Mouse (Mus musculus) intestine, embryonic 16.5 days (tissue): ENCODE measurements at regions not wholly inside any gene's neighbourhood (a gene's known extent, or its start where the extent isn't known, plus 50 kb on each side); places are given as distances from the start of the nearest gene placed in this dataset.

Experiments used
- ATAC-seq: fragments of 200-750 bp; cut with Nextera tagmentation; 2 replicates; pipeline ENCODE4 v1.8.0; 2017; ENCODE audit warnings: moderate TSS enrichment, moderate library complexity
- H3K27ac ChIP-seq: fragments of 300-500 bp; sonication (generic); 2 replicates; pipeline ENCODE4 v1.5.1; 2014; ENCODE audit warnings: mild to moderate bottlenecking, low read length
- H3K27me3 ChIP-seq: fragments of 300-500 bp; sonication (generic); replicated peaks from 2 replicates; pipeline ENCODE4 v1.6.1; 2014; ENCODE audit warnings: low read length, control low read depth, mixed read lengths; ENCODE audit not compliant: control insufficient read depth, insufficient read depth
- H3K36me3 ChIP-seq: fragments of 300-500 bp; sonication (generic); 2 replicates; pipeline ENCODE4 v1.6.1; 2014; ENCODE audit warnings: low read length, control low read depth; ENCODE audit not compliant: control insufficient read depth, insufficient read depth
- H3K4me1 ChIP-seq: fragments of 300-500 bp; sonication (generic); 2 replicates; pipeline ENCODE4 v1.6.1; 2014; ENCODE audit warnings: low read length, control low read depth, mixed read lengths; ENCODE audit not compliant: control insufficient read depth, insufficient read depth
- H3K4me2 ChIP-seq: fragments of 300-500 bp; sonication (generic); 2 replicates; pipeline ENCODE4 v1.6.1; 2014; ENCODE audit warnings: low read depth, low read length, control low read depth
- H3K4me3 ChIP-seq: fragments of 300-500 bp; sonication (generic); 2 replicates; pipeline ENCODE4 v1.5.1; 2014; ENCODE audit warnings: mild to moderate bottlenecking, low read length
- H3K9ac ChIP-seq: fragments of 300-500 bp; sonication (generic); 2 replicates; pipeline ENCODE4 v1.6.1; 2014; ENCODE audit warnings: low read depth, low read length
- H3K9me3 ChIP-seq: fragments of 300-500 bp; sonication (generic); 2 replicates; pipeline ENCODE4 v1.6.1; 2016; ENCODE audit warnings: low read length, control low read depth; ENCODE audit not compliant: control insufficient read depth
- WGBS: fragments of 180-500 bp; shearing (Covaris S2); extraction: QIAGEN DNeasy Blood & Tissue Kit; methylation state at CpG from one replicate; pipeline ENCODE4 v1.1.7; 2014; 5-methylcytosine and 5-hydroxymethylcytosine counted together

GRCm38 (mm10) chr6:106946227-106946927 lies 146.5 kb upstream of the Crbn start:
- Histone ChIP-seq H3K9ac (no peak overlapping the region), H3K9me3 (no peaks in the 10 kb centered on the region), H3K4me3 (no peak overlapping the region), H3K4me2 (no peak overlapping the region), H3K27me3 (no peaks in the 10 kb centered on the region), H3K36me3 (no peaks in the 10 kb centered on the region), H3K27ac (no peak overlapping the region), H3K4me1 (no peaks in the 10 kb centered on the region)
- ATAC-seq, result peak; percentile 80
- WGBS, result 43% methylated on average over 3 of the region's 3 CpGs

DNA sequence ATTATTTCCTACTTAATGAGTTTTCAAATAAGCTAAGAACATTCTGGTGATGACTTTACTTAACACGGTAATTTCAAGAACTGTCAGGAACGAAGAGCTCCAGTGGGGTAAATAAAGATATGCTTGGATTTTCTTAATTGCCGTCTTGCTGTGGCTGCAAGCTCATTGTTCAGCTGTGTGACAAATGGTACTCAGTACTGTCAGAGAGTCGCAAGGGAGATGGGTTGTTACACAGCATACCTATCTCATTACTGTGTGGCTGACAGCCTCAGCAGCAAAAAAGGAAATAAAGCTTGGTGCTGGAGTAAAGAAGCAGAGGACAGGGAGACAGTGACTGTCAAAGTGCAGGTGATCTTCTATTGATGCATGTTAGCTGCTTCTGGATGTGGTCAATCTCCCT lies 151.0 kb upstream of the Crbn start:
- H3K4me1 ChIP-seq, result no peaks in the 10 kb centered on the region
- no peak overlapping the region for H3K4me2 ChIP-seq
- no peaks in the 10 kb centered on the region for H3K27me3 ChIP-seq
- no peaks in the 10 kb centered on the region for H3K9me3 ChIP-seq
- WGBS, result 68% methylated on average over 4 of the region's 4 CpGs
- H3K9ac ChIP-seq, result no peak overlapping the region
- no peaks in the 10 kb centered on the region for H3K36me3 ChIP-seq
- no peak overlapping the region for H3K27ac ChIP-seq
- H3K4me3 ChIP-seq, result no peak overlapping the region
- no peak for ATAC-seq

- no peaks in the 10 kb centered on the region for H3K27me3 ChIP-seq
- no peak for ATAC-seq
- no peak overlapping the region for H3K4me2 ChIP-seq
- H3K27ac ChIP-seq, result no peak overlapping the region
- no peaks in the 10 kb centered on the region for H3K9me3 ChIP-seq
- no peak overlapping the region for H3K9ac ChIP-seq
- no peak overlapping the region for H3K4me3 ChIP-seq
- WGBS, result 83% methylated on average over 2 of the region's 2 CpGs
- no peaks in the 10 kb centered on the region for H3K4me1 ChIP-seq
- H3K36me3 ChIP-seq, result no peaks in the 10 kb centered on the region
Observed at GRCm38 (mm10) chr6:106961320-106961719, 161.4 kb upstream of the Crbn start.

- 70% methylated on average over 1 of the region's 1 CpGs for whole genome bisulfite sequencing
- no peaks in the 10 kb centered on the region for H3K4me1 ChIP-seq
- no peak overlapping the region for H3K9ac ChIP-seq
- no peak overlapping the region for H3K4me2 ChIP-seq
- no peaks in the 10 kb centered on the region for H3K36me3 ChIP-seq
- no peak overlapping the region for H3K27ac ChIP-seq
- H3K27me3 ChIP-seq, result no peaks in the 10 kb centered on the region
- ATAC-seq, result no peak
- no peak overlapping the region for H3K4me3 ChIP-seq
- H3K9me3 ChIP-seq, result no peaks in the 10 kb centered on the region
Observed at GRCm38 (mm10) chr6:106964337-106964736, 164.5 kb upstream of the Crbn start.

DNA sequence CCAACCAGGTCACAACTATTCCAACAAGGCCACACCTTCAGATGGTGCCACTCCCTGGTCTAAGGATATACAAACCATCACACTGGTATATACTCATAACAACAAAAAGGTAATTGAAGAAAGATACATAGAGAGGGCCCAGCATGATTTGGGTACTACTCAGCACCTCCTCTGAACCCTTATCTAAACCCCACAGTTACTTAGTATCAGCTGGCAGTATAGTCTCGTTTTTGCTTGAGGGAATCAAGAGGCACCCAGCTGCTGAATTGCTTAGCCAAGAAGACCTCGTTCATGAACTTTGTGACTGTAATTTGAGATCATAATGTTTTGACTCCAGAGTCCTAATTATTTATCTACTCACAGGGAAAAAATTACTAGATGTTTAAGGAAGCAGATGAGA lies 175.6 kb upstream of the Crbn start:
- Histone ChIP-seq H3K27me3 (no peaks in the 10 kb centered on the region), H3K36me3 (no peaks in the 10 kb centered on the region), H3K9ac (no peak overlapping the region), H3K9me3 (no peaks in the 10 kb centered on the region), H3K4me2 (no peak overlapping the region), H3K4me3 (no peak overlapping the region), H3K27ac (no peak overlapping the region), H3K4me1 (no peaks in the 10 kb centered on the region)
- 38% methylated on average over 2 of the region's 2 CpGs for WGBS
- no peak for ATAC-seq

DNA sequence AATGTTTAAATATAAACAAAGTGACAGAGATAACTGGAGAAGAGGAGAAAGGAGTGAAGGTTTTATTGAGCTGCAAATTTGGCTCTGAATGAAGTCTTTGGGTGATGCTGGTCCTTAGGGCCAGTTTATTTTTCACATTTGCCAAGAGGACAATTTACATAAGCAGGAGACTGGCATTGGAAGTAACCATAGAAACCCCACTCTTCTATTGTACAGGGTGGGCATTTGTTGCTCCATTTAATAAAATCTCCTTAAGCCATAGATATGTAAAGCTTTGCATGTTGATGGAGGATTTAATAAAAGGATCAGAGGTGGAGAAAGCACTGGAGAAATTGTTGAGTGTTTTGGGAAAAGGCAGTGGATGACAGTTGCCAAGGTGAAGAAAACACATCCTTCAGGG lies 178.8 kb upstream of the Crbn start:
- no peak overlapping the region for H3K4me3 ChIP-seq
- H3K4me1 ChIP-seq, result no peaks in the 10 kb centered on the region
- H3K9me3 ChIP-seq, result no peaks in the 10 kb centered on the region
- H3K27ac ChIP-seq, result no peak overlapping the region
- no peak overlapping the region for H3K4me2 ChIP-seq
- no peaks in the 10 kb centered on the region for H3K36me3 ChIP-seq
- no peak for ATAC-seq
- H3K9ac ChIP-seq, result no peak overlapping the region
- H3K27me3 ChIP-seq, result no peaks in the 10 kb centered on the region

GRCm38 (mm10) chr6:106979755-106980154 lies 179.9 kb upstream of the Crbn start:
- Histone ChIP-seq H3K27me3 (no peaks in the 10 kb centered on the region), H3K4me1 (no peaks in the 10 kb centered on the region), H3K4me3 (no peak overlapping the region), H3K36me3 (no peaks in the 10 kb centered on the region), H3K4me2 (no peak overlapping the region), H3K9me3 (no peaks in the 10 kb centered on the region), H3K27ac (no peak overlapping the region), H3K9ac (no peak overlapping the region)
- WGBS, result 83% methylated on average over 3 of the region's 3 CpGs
- ATAC-seq, result no peak

DNA sequence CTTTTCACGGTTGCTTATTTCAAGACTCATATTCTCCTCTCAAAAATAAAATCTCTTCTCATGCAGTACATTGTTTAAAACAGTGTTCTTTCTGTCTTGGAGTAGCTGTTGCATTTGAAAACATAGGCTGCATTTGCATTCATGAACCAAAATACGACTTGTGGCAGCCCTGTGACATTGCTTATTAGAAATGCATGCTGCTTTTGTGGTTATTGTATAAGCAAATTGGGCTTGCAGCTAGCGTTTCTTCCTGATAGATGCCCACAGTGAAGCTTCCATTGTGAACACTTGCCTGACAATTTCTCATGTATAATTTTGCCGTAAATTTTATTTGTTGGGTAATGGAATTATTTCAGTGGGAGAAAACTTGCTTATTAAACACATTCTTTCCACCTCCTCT lies 180.3 kb upstream of the Crbn start:
- WGBS, result 81% methylated on average over 4 of the region's 4 CpGs
- no peak for ATAC-seq

DNA sequence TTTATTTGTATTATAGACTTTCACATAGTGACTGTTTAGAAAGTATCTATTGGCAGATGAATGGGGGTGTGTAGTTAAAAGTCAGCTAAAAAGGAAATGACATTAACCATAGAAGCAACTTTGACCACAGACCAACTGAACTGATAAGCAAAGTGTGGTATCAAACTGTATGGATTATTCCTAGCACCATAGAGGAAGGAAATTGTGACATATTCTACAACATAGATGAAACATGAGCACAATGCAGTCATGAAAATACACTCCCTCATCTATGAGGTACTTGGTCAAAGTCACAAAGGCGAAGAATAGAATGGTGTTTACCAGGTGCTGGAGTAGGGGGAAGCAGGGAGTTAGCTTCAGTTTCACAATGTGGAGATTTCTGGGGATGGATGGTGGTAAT lies 181.4 kb upstream of the Crbn start:
- no peak overlapping the region for H3K4me2 ChIP-seq
- no peak overlapping the region for H3K4me3 ChIP-seq
- no peak overlapping the region for H3K27ac ChIP-seq
- ATAC-seq, result no peak
- H3K4me1 ChIP-seq, result no peaks in the 10 kb centered on the region
- no peaks in the 10 kb centered on the region for H3K36me3 ChIP-seq
- no peaks in the 10 kb centered on the region for H3K27me3 ChIP-seq
- WGBS, result 93% methylated on average over 1 of the region's 1 CpGs
- H3K9me3 ChIP-seq, result no peaks in the 10 kb centered on the region
- H3K9ac ChIP-seq, result no peak overlapping the region

More for the DNA sequence above, 180.3 kb upstream of the Crbn start:
- Histone ChIP-seq H3K27ac (no peak overlapping the region), H3K4me3 (no peak overlapping the region), H3K4me2 (no peak overlapping the region), H3K9ac (no peak overlapping the region), H3K9me3 (no peaks in the 10 kb centered on the region), H3K4me1 (no peaks in the 10 kb centered on the region), H3K36me3 (no peaks in the 10 kb centered on the region), H3K27me3 (no peaks in the 10 kb centered on the region)

DNA sequence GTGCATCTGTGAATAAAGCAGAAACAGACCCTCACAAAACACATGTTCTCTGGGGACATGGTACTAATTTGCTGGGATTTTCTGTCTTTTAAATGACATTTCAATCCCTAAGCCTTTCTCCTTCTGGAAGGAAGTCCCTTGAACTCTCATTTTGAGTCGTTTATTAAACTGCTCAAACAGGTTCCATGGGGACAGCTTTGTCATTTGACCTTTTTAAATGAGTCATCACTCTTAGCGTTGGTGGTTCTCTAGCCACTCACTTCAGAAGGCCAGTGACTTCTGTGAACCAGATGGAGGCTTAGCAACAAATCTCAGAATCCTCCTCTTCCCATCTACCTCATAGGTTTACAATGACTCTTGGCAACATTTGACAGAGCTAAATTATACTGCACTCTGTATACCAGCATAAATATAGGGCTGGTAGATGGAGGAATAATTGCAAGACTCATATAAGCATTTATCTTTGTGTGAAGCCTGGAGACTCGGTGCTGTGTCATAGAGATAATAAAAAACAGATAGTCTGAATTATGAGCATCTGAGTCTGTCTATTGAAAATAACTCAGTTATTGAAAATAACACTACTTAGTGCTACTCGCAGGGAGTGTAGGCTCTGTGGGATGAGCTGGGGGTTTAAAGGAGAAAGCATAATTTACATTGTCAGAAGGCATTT lies 185.4 kb upstream of the Crbn start:
- no peak overlapping the region for H3K4me3 ChIP-seq
- H3K4me2 ChIP-seq, result no peak overlapping the region
- H3K36me3 ChIP-seq, result no peaks in the 10 kb centered on the region
- H3K27me3 ChIP-seq, result no peaks in the 10 kb centered on the region
- no peak for ATAC-seq
- H3K4me1 ChIP-seq, result no peaks in the 10 kb centered on the region
- 44% methylated on average over 4 of the region's 4 CpGs for WGBS
- no peak overlapping the region for H3K27ac ChIP-seq
- no peaks in the 10 kb centered on the region for H3K9me3 ChIP-seq
- no peak overlapping the region for H3K9ac ChIP-seq
